Mouse (Mus musculus): ENCODE measurements around the gene Pwp1. TPM values are rescaled to one million over a fixed set of nuclear protein-coding genes. Genes with fewer than 3 reads are reported as not detected.

Gene Pwp1
- total RNA-seq, 2 experiments from 2014 or later = 18.6 TPM

- TF ChIP-seq CTCF (IDR thresholded peaks at IDR 0.05) = peak; percentile 25
- Histone ChIP-seq H3K4me3 (peak within 1 kb of the TSS; percentile 96), H3K27ac (peak within 1 kb of the TSS; percentile 85)
- intact Hi-C loops (cut with DNase I) = no loop called here
- peak; percentile 94 to 98 for DNase-seq (ENCODE audit: extremely low spot score in 1 of 2, low spot score in 2 of 2)
These were observed 87.4 kb downstream of the Pwp1 start, which contains the start of gene Prdm4 for GRCm38 (mm10) chr10:85916498-85917309. Gene Prdm4 (minus strand): TSS chr10:85917142.

DNA sequence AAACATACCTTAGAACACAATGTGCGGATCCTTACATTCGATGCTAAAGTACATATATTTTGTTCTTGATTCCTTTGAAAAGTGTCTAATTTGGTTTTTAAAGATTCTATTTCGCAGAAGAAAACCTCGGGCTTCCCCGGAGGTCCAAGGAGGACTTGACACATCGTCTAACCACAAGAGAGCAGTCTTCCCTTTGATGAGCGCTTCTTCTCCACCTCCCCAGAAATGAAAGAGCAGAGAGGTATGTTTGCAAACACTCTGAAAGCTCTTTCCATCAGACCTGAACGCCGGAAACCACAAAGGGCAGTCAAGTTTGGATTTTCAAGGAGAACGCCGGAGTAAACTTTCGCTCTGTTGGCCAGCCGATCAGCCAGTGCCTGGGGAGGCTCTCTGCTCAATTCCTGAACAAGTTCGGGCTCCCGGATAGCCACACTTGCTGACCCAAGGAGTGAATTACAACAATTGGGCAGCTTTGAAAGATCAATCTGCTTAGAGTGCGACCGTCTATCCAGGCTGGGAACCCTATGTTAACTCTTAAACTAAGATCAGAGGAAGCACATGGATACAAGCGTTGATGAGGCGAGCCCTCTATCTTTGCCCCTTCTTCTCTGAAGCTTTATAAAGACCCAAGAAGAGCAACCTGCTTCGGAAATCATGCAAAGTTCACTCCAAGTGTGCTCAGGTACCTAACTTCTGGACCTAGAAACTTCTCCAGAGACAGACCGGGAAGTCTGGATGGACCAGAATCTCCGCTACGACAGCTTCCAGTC is 98.6 kb downstream of the Pwp1 start, which contains the start of gene Ascl4:
Ascl4 (plus strand) TSS at position 6 of the 770 bp plus-strand sequence.
- Histone ChIP-seq H3K27ac (no peak within 1 kb of the TSS), H3K4me3 (peak within 1 kb of the TSS; percentile 59)
- peak; percentile 4 for TF ChIP-seq CTCF (IDR thresholded peaks at IDR 0.05)
- intact Hi-C loops (cut with DNase I) = loop anchor here (10.0 kb wide), 1 partner anchor 253 kb away; no protein-coding TSS in a partner anchor
- peak in 1 of 2 experiments; percentile 11 for DNase-seq (ENCODE audit: extremely low spot score in 1 of 2, low spot score in 2 of 2)

DNA sequence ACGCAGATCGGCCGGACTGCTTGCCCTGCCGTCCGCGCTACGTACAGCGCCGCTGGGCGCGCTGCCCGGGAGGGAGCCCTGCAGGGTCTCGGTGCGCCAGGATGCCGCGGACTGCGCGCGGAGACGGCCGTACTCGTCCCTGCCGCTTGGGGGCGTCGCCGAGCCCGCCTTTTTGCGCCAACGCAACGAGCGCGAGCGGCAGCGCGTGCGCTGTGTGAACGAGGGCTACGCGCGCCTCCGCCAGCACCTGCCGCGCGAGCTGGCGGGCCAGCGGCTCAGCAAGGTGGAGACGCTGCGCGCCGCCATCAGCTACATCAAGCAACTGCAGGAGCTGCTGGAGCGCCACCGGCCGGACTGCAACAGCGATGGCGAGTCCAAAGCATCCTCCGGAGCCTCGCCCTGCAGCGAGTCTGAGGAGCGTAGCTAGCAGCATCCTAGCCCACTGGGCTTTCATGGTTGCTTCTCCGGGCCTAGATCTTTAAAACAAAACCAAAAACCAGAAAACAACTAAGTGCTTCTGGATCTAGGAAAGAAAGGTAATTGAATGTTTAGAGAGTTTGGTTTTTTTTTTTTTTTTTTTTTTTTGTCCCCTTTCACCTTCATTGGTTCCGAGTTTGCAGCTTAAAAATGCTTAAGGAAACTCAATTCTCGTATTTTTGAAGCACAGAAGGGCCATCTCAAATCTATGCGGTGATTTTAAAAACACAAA is 99.4 kb downstream of the Pwp1 start:
- intact Hi-C loops (cut with DNase I) = loop anchor here (10.0 kb wide), 1 partner anchor 254 kb away; no protein-coding TSS in a partner anchor
- DNase-seq (ENCODE audit: extremely low spot score in 1 of 2, low spot score in 2 of 2) = peak; percentile 84 to 85
- TF ChIP-seq CTCF (IDR thresholded peaks at IDR 0.05) = peak; percentile 76
- Histone ChIP-seq H3K4me3 (peak overlapping the region; percentile 59), H3K27ac (peak overlapping the region; percentile 71)

- intact Hi-C loops (cut with DNase I) = loop anchor here (10.0 kb wide), 1 partner anchor 254 kb away; no protein-coding TSS in a partner anchor
- TF ChIP-seq CTCF (IDR thresholded peaks at IDR 0.05) = no peak
- Histone ChIP-seq H3K27ac (no peak overlapping the region), H3K4me3 (peak overlapping the region; percentile 38)
- no peak for DNase-seq (ENCODE audit: extremely low spot score in 1 of 2, low spot score in 2 of 2)
These were observed 99.9 kb downstream of the Pwp1 start for GRCm38 (mm10) chr10:85929208-85929591.

GRCm38 (mm10) chr10:85929962-85930361 is 100.7 kb downstream of the Pwp1 start:
- no peak for TF ChIP-seq CTCF (IDR thresholded peaks at IDR 0.05)
- no peak for DNase-seq (ENCODE audit: extremely low spot score in 1 of 2, low spot score in 2 of 2)
- H3K4me3 ChIP-seq = no peak overlapping the region
- intact Hi-C loops (cut with DNase I) = loop anchor here (10.0 kb wide), 1 partner anchor 255 kb away; no protein-coding TSS in a partner anchor
- no peak overlapping the region for H3K27ac ChIP-seq

DNA sequence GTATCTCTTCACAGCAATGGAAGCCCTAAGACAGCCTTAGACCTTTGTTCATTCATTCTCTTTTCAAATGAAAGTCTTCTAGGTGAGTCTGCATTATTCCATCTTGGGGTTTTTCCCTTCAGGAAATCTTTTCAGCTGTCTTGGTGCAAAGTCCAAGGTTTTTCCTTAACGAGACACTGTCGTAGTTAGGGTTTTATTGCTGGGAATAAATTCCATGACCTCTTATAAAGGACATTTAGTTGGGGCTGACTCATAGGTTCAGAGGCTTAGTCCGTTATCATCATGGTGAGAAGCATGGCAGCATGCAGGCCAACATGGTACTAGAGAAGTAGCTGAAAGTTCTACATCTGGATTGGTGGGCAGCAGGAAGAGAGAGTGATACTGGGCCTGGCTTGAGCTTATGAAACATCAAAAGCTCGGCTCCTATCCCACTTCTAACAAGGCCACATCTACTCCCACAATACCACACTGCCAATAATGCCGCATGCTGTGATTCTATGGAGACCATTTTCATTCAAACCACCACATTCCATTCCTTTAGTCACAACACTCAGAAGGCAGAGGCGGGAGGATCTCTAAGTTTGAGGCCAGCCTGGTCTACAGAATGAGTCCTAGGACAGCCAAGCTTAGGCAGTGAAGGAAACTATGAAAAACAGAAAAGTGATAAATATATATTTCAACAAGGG is 107.1 kb downstream of the Pwp1 start:
- no peak for TF ChIP-seq CTCF (IDR thresholded peaks at IDR 0.05)
- no peak overlapping the region for H3K27ac ChIP-seq
- intact Hi-C loops (cut with DNase I) = no loop called here
- no peak for DNase-seq (ENCODE audit: extremely low spot score in 1 of 2, low spot score in 2 of 2)
- no peak overlapping the region for H3K4me3 ChIP-seq

Other genes with a start within 250 kb of the Pwp1 start
- gene Prdm4, start 87.6 kb downstream of the Pwp1 start, total RNA-seq (2021) = 10 to 100 TPM; 26.4 to 30.8 TPM
- gene Ascl4, start 98.2 kb downstream of the Pwp1 start, total RNA-seq (2021) = under 1 TPM in 1 of 2 experiments, not detected in 1; 0.23 TPM
- gene Rtcb, start 128.3 kb downstream of the Pwp1 start, total RNA-seq (2021) = 100 to 1,000 TPM; 102 to 116 TPM
- under 1 TPM in 1 of 2 experiments, not detected in 1; 0.11 TPM for gene Bpifc, start 182.4 kb downstream of the Pwp1 start, total RNA-seq (2021)
- 10 to 100 TPM; 25.9 to 27.1 TPM for gene Fbxo7, start 192.5 kb downstream of the Pwp1 start, total RNA-seq (2021)